Mouse (Mus musculus) cerebellum, adult 11-12 months (tissue): Measurements from ENCODE around the gene Nfix.

ENCODE experiments used
- DNase-seq: peaks from one replicate; pipeline ENCODE4 v3.0.0; 2022

Gene Nfix

GRCm38 (mm10) chr8:84779519-84780224 is 20.5 kb downstream of the Nfix start:
- no peak for DNase-seq

DNA sequence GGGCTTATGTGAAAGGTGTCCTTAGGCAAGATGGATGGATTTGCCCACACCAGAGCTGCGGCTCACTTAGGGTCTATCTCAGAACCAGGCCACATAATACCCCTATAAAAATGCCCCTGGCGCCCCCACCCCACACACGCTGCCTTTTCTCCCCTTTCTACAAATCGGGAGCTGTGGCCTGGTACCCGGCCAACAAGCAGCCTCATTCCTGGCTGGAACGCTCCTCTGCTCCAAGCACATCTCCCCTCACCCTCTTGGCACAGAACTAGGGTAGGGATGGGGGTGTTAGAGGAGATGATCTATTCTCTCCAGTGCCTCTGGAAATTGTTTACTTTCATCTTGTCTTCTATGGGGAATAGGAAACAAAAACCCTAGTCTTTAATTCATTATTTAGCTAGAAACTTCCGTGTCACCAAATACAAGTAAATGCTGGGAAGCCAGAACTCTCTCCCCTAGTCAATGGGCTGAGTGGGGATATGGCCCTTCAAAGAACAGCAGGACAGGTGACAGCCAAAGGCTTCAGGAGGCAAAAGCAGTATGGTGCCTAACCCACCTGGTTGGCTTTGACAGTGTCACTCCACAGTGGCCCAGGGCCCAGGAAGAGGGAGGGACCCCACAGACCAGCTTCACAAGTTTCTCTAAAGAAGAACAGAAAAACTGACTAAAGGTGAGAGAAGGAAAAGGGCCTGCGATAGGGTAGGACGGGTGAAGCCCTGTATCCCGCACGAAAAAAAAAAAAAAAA is 21.3 kb downstream of the Nfix start:
- DNase-seq, result peak; percentile 59

DNA sequence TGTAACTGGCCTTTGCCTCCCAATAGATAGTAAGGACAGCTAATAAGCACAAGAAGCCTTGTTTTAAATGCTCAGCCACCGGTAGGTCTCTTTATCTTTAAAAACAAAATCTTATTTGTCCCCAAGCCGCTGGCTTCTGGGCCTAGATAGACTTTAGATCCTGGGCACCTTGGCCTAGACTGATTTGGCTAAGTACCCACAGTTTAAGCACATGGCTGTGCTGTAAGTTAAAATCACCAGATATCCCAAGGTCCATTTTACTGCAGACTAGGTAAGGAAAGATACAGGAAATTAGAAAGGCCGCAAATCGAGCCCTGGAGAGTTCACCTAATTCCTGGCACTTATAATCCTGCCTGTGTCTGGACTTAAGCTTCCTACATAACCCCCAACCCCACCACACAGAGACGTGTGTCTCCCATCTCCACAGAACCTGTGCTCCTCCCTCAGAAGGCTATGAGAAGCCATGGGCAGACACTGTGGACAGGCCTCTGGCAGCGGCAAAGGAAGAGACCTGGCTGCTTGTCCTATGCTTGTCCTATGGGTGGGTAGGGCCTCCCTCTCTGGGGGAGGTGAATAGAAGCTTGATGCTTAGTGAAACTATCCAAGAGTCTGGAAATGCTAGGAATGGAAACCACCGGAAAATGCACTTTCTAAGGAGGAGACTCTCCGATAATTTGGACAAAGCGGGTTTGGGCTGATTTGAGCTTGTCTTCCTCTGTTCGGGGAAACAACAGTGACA is 22.1 kb downstream of the Nfix start:
- DNase-seq, result no peak

GRCm38 (mm10) chr8:84776569-84776968 is 23.6 kb downstream of the Nfix start:
- DNase-seq, result no peak

DNA sequence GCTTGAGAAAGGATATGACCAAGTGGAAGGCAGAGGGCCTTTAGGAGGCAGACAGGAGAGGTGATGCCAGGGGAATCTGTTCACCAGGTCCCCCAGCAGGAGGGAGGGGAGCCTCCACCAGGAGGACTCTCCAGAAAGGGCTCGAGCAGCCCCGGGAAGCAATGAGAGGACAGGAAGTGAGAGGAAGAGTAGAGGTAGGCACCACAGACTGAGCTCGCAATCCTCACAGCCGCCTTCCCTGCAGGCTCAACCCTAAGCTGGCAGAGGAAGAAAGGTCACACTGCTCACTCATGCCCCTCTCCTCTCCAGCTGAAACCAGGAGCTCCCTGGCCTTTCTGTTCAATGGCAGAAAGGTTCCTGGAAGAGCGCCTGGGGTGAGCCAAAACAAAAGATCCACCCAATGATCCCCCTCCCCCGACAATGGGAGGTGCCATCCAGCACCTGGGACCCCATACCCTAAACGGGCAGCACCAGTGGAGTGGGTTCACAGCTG is 24.5 kb downstream of the Nfix start:
- DNase-seq, result peak; percentile 68

DNA sequence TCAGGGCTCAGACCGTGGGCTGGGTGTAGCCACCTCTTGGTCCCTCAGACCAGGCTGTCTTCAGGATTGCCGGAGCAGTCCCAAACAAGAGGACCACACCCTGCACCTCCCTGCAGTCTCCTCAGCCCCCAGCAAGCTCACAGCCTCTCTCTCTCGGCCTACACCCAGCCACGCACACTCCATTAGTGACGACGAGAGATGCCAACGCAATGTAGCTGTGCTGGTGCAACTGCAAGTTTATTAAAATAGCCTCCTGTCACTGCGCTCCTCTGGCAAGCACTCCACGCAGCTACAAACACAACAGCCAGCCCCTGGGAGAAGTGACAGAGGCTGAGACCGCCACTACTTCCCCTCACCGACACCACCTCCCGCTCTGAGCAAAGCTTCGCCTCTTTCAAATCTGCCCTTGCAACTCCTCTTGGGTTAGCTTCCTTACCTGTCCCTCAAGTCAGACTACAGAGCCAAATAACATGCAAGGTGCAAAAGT is 25.0 kb downstream of the Nfix start:
- DNase-seq, result no peak

GRCm38 (mm10) chr8:84774473-84774911 is 25.7 kb downstream of the Nfix start:
- DNase-seq, result peak; percentile 86

- peak; percentile 94 for DNase-seq
Measured at GRCm38 (mm10) chr8:84773833-84774232, 26.3 kb downstream of the Nfix start.

GRCm38 (mm10) chr8:84773304-84773703 is 26.8 kb downstream of the Nfix start:
- peak; percentile 78 for DNase-seq

- DNase-seq, result peak; percentile 64
Measured at GRCm38 (mm10) chr8:84772628-84773027, 27.5 kb downstream of the Nfix start.

- peak; percentile 87 for DNase-seq
Measured at GRCm38 (mm10) chr8:84771941-84772378, 28.2 kb downstream of the Nfix start.

DNA sequence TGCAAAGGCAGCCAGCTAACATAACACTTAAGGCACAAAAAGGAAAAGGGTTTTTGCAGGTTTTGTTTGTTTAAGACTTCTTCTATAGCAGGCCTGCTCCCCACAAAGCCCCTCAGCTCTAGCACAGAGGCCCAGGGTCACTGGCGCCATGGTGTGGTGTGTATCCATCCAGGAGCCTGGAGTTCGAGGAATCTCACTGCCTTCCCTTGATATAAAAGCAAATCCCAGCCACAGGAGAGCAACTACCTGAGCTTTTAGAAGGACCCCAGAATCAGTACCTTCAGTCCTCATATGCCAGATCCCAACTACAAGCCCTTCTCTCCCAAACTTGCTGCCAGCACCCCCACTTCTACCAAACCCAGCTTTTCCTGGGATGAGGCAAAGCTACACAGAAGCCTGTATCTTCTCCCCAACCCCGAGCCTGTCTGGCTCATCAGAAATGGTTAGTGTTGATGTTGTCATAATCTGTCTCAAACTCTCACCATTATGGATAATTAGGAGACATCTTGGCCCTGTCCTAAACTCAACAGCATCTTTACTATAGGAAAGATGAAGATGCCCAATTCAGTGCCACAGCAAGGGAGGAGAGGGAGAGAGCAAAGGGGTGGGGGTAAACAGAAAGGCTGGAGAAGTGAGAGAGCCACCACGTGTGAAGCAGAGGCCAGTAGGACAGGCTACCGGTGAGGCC is 29.0 kb downstream of the Nfix start:
- DNase-seq, result no peak

DNA sequence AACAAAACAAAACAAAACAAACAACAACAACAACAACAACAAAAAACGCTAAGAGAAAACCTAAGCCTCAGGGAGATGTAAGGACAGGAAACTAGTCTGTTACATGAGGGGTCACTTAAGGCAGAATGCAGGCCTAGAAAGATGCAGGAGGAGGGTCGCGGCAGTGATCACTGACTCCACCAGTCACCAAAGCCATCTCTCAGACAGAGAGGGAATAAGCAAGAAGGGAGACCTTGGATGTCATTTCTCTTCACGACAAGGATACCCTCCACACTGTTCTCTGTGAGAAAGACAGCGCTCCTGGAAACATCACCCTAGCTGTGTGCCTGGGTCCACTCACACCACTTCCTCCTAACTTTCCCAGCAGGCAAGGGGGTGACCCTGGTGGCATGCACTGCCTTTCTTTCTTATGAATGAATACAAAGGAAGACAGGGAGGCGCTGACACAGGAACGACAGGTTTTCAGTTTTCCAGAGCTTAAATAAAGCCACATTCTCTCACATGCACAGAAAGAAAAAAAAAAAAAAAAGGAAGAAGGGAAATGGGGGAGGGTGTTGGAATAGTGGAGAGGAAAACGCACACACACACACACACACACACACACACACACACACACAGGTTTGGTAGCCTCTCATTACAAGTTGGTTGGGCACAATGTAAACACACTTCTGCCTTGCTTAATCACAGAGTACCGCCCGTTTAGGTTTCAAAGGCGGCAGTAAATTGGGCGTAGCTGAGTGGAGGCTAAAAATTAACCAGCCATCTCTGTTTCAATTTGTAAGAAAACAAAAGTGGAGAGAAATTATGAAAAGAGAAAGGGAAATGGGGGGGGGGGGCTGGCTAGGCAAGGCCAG is 29.8 kb downstream of the Nfix start:
- DNase-seq, result no peak

DNA sequence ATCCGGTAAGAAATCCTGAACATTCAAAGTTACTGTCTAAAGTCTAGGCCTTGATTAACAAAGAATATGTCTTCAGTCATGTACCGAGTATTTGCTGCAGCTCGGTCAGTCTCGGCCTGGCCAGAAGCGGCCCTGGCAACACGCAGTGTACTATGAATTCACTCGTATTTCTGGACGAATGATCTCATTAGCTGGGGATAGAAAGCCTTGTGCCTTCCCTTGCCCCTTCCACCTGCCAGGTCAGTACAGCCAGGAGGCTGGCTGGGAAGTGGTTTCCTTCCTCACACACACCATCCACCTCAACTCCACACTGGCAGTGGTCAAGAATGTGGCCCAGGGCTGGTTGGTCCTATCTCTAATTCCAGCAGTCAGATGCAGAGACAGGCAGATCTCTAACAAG is 30.8 kb downstream of the Nfix start:
- peak; percentile 80 for DNase-seq

GRCm38 (mm10) chr8:84768343-84769095 is 31.6 kb downstream of the Nfix start:
- DNase-seq, result peak; percentile 61

DNA sequence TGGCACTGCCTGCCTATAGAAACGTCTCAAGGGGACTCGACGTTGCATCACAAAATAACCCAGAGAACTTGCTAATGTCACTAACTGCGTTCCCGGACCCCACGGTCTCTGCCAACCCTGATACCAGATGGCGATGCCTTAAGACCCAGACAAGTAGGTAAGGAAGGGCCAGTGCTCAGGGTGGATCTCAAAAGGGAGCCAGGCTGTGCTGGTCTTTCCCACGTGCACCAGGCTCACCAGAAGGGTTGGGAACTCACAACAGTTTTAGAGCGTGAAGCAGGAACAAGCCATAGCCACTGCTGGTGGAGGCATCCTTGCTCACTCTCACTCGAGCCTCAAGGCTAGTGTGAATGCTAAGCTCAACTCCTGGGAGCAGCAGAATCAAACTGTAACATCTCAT is 32.9 kb downstream of the Nfix start:
- DNase-seq, result no peak

DNA sequence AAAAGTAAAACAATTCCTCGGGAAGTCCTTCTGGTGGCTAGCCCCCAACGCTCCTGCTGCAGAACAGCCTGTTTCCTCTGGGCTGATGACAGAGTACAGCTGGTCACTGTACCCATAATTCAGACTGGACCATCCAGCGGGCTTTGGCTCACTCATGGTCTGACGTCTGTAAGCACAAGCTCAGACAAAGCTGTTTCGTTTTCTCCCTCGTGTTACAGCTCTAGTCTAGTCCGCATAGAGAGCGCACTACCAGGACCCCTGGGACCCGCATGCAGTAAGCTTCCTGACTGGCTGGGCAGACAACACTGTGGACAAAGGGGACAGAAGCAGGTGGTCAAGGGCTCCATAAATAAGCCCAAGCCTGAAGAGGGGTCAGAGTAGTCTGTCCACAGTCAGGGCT is 33.7 kb downstream of the Nfix start:
- no peak for DNase-seq

DNA sequence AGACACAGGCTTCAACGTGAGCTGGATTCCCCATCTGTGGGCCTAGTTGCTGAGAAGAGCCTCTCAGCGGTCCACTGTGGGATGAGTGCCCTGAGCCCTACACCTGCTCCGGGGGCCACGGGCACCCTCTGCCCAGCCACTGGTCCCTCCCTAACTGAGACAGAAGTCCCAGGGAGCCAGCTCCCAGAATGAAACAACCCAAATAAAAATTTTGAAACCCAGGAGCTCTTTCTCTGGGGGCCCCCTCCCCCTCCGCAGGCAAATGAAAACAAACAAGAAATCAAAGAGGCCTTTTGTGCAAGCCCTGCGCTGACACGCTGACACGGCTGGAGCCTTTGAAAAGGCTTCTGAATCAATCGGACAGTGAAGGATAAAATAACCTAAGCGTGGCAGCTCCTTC is 34.5 kb downstream of the Nfix start:
- no peak for DNase-seq

DNA sequence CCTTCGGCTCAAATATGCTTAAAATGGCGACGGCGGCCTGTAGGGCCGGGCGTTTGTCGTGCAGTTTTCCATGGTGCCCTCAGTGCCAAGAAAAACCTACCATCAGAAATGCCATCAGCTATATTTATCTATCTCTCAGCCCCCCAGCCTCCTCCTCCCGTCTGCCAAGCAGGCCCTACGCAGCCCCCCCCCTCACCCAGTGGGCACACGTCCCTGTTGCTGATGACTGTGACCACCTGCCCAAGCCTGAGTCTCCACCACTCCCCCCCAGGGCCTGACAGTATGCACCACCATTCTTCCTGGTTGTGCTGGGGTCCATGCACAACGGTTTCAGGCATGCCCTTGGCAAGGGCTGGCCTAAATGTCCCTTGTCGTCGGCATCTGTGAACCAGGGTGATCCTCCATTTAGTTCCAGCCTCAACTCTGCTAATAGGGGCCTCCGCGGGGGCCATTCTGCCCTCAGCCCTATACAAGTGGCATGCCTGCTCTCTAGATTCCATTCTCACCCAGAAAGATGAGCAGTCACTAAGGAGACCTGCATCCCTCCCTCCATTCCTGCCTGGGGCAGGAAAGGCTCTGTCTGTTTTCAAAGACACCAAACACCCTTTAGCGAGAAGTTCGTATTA is 35.2 kb downstream of the Nfix start:
- DNase-seq, result peak; percentile 60

GRCm38 (mm10) chr8:84764100-84764499 is 36.0 kb downstream of the Nfix start:
- DNase-seq, result peak; percentile 69
